Mouse (Mus musculus) R1 (cell line): ENCODE measurements around the gene Gm21860.
"Not testable (repeated sequence)": the region's sequence is repeated elsewhere in the genome, so short reads cannot be mapped to it uniquely, and the experiment has no call there.

Experiments
- DNase-seq: peaks from one replicate; pipeline ENCODE4 v3.0.0-alpha.2; 2018; ENCODE audit warnings: low read depth, low spot score

Gm21860 gene

GRCm38 (mm10) chrY:90754721-90755120 is at the start of gene Gm21860:
Gm21860 (minus strand) TSS chrY:90754821.
- DNase-seq = not testable (repeated sequence)

DNA sequence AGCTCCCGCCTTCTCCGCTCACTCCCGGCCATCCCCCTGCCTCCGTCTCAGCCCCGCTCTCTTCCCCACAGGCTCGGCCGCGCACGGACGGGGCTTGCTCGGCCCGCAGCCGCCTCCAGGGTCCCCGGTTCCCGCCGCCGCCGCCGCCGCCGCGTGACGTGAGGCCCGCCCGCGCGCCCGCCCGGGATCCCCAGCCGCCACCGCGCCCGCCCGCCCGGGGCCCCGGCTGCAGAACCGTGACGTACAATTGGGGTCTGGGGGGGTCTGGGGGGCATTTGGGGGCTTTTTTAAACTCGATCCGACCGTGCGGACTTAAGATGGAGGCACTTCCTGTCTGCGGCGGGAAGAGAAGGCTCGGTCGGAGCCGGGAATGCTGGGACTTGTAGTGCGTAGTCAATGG is 29.8 kb upstream of the Gm21860 start, which contains the start of gene Gm47283:
TSS of gene Gm47283 (plus strand) at position 301 of the 400 bp plus-strand sequence.
- not testable (repeated sequence) for DNase-seq

GRCm38 (mm10) chrY:90745256-90745655 is 9.4 kb downstream of the Gm21860 start:
- not testable (repeated sequence) for DNase-seq

GRCm38 (mm10) chrY:90744381-90744981 is 10.1 kb downstream of the Gm21860 start:
- peak; percentile 59 for DNase-seq

DNA sequence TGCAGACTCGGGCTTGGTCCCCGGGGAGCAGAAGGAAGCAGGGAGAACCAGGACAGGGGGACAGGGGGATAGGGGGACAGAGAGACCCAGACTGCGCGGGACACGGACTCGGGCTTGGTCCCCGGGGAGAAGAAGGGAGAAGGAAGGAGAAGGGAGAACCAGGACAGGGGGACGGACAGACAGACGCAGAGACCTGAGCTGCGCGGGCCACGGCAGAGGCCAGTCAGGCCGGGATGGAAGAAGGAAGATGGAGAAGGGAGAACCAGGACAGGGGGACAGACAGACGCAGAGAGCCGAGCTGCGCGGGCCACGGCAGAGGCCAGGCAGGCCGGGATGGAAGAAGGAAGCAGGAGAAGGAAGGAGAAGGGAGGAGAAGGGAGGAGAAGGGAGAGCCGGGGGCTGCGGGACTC is 10.8 kb downstream of the Gm21860 start:
- DNase-seq = no peak

DNA sequence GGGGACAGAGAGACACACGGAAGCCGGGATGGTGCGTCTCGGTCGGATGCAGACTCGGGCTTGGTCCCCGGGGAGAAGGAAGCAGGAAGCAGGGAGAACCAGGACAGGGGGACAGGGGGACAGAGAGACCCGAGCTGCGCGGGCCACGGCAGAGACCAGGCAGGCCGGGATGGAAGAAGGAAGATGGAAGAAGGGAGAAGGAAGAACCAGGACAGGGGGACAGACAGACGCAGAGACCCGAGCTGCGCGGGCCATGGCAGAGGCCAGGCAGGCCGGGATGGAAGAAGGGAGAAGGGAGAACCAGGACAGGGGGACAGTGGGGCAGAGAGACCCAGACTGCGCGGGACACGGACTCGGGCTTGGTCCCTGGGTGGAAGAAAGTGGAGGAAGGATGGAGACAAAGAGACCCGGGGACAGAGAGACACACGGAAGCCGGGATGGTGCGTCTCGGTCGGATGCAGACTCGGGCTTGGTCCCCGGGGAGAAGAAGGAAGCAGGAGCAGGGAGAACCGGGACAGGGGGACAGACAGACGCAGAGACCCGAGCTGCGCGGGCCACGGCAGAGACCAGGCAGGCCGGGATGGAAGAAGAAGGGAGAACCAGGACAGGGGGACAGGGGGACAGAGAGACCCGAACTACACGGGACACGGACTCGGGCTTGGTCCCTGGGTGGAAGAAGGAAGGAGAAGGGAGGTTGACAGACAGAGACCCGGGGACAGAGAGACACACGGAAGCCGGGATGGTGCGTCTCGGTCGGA is 11.4 kb downstream of the Gm21860 start:
- DNase-seq = peak; percentile 18

- DNase-seq = peak; percentile 28
These were observed 12.2 kb downstream of the Gm21860 start for GRCm38 (mm10) chrY:90742261-90743052.

GRCm38 (mm10) chrY:90741452-90742260 is 13.0 kb downstream of the Gm21860 start:
- peak; percentile 90 for DNase-seq

- DNase-seq = peak; percentile 91
These were observed 13.6 kb downstream of the Gm21860 start for GRCm38 (mm10) chrY:90741006-90741405.

GRCm38 (mm10) chrY:90740013-90740561 is 14.5 kb downstream of the Gm21860 start:
- peak; percentile 95 for DNase-seq

GRCm38 (mm10) chrY:90739531-90740012 is 15.0 kb downstream of the Gm21860 start:
- DNase-seq = peak; percentile 91

GRCm38 (mm10) chrY:90738841-90739530 is 15.6 kb downstream of the Gm21860 start:
- peak; percentile 90 for DNase-seq

- peak; percentile 46 for DNase-seq
These were observed 16.3 kb downstream of the Gm21860 start for GRCm38 (mm10) chrY:90738431-90738680.

- peak; percentile 73 for DNase-seq
These were observed 16.8 kb downstream of the Gm21860 start for GRCm38 (mm10) chrY:90737606-90738430.

DNA sequence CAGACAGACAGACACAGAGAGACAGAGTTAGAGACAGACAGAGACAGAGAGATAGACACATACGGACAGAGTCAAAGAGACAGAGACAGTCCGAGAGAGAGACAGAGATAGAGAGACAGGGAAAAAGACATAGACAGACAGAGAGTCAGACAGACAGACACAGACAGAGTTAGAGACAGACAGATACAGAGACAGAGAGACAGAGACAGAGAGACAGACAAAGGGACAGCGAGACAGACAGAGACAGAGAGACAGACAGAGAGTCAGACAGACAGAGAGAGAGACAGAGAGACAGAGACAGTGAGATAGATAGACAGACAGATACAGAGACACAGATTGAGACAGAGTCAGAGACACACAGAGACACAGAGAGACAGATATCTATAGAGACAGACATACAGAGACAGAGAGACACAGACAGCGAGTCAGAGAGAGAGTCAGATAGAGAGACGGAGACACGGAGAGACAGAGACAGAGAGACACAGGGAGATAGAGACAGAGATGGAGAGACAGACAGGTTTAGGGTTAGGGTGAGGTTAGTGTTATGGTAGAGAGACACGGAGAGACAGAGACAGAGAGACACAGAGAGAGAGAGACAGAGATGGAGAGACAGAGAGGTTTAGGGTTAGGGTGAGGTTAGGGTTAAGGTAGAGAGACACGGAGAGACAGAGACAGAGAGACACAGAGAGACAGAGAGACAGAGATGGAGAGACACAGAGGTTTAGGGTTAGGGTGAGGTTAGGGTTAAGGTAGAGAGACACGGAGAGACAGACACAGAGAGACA is 18.2 kb downstream of the Gm21860 start:
- peak; percentile 88 for DNase-seq

DNA sequence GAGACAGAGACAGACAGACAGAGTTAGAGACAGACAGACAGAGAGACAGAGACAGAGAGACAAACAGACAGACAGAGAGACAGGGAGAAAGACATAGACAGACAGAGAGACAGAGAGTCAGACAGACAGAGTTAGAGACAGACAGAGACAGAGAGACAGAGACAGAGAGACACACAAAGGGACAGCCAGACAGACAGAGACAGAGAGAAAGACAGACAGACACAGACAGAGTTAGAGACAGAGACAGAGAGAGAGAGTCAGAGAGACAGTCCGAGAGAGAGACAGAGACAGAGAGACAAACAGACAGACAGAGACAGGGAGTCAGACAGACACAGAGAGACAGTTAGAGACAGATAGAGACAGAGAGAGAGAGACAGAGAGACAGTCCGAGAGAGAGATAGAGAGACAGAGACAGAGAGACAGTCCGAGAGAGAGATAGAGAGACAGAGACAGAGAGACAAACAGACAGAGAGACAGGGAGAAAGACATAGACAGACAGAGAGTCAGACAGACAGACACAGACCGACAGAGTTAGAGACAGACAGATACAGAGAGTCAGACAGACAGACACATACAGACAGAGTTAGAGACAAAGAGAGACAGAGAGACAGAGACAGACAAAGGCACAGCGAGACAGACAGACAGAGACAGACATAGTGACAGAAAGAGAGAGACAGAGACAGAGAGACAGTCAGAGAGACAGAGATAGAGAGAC is 19.3 kb downstream of the Gm21860 start:
- peak; percentile 92 for DNase-seq

DNA sequence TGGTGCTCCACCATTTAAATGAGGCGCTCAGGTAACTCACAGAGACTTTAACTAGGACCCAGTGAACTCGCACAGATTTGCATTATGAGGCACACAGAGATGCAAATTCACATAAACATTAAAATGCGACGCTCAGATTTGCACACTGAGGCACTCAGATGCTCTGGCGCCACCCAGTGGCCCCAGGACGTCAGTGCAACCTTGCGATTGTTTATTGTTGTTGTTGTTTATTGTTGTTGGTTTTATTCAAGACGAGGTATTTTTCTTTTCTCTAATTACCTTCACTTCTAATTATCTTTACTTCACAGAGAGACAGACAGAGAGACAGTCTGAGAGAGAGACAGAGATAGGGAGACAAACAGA is 20.3 kb downstream of the Gm21860 start:
- peak; percentile 98 for DNase-seq

DNA sequence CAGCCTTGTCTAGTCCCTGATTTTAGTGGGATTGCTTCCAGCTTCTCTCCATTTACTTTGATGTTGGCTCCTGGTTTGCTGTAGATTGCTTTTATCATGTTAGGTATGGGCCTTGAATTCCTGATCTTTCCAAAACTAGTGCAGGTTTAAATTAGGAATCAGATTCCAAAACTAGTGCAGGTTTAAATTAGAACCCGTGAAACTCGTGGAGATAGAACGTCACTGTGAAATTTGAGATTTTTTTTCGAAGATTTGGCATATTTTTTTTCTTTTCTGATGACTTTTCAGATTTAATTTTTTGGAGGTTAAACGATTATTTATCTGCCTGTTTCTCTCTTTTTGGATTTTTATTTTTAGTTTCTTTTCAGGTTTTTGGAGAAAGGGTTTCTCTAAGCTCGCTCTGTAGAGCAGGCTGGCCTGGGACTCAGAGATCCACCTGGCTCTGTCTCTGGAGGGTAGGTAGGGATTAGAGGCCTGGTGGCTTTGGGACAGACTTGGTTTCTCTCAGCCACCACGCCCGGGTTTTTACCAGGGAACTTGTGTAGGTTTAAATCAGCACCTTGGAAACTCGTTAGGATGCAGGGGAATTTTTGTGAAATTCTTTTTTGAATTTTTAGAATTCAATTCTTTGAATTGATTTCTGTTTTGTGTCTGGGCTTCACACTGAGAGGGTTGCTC is 20.8 kb downstream of the Gm21860 start:
- peak; percentile 89 for DNase-seq
